Mouse (Mus musculus): ENCODE measurements around the gene Nckap5. TPM values are rescaled to one million over a fixed set of nuclear protein-coding genes. Genes with fewer than 3 reads are reported as not detected.
A peak's percentile ranks its signal among the peaks of the same experiment; 100 is the strongest.

The Nckap5 gene
- total and polyA plus RNA-seq, 2 experiments, result 0.37 to 0.70 TPM

GRCm38 (mm10) chr1:126622036-126622435, 208.6 kb downstream of the Nckap5 start:
- Histone ChIP-seq H3K27me3 (ENCODE audit: control insufficient read depth, insufficient read depth, low read length) (peaks cover 10% of the 10 kb centered on the region), H3K36me3 (ENCODE audit: control insufficient read depth, insufficient read depth, low read length) (no peaks in the 10 kb centered on the region), H3K9ac (ENCODE audit: low read depth, low read length) (no peak overlapping the region), H3K79me2 (ENCODE audit: control insufficient read depth, insufficient read depth, low read length) (no peaks in the 10 kb centered on the region), H3K4me3 (ENCODE audit: insufficient read depth, low read depth, low read length) (no peak overlapping the region), H3K27ac (replicated peaks; ENCODE audit: insufficient read depth, low read depth, low read length) (no peak overlapping the region), H3K4me1 (ENCODE audit: control insufficient read depth, insufficient read depth, low read length) (peaks cover 3% of the 10 kb centered on the region)
- no peak for TF ChIP-seq POLR2A (IDR thresholded peaks at IDR 0.05; ENCODE audit: extremely low read depth, insufficient read depth, low read length)
- TF ChIP-seq CTCF (IDR thresholded peaks at IDR 0.05; ENCODE audit: low read depth, low read length), result peak; percentile 18; the same call in 1 of the 2 replicates
- WGBS, result 17% methylated on average over 4 of the region's 4 CpGs
- DNase-seq (ENCODE audit: extremely low read depth, low read depth, low spot score), result peak; percentile 88

DNA sequence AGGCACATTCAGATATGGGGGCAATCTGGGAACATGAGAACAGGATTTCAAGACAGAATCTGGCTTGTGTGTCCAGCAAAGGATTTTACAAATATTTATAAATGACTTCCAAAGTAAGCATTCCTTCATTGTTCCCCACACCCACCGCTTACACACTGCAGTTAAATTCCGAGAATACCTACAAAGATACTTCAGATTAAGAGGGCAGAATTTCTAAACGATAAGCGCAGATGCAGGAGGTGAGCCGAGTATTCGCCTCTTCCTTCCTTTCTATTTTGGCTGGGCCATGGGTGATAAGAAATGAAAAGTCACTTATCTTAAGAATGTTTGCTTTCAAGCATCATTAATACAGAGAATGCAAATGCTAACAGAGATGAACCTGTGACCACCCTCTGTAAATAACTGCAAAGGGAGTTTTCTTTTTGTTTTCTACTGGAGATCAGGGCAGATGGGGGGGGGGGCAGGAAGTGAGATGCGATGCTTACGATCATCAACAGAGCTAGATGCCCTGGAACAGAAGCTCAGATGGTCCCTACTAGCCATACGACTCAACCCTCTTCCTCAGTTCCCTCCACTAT, 213.0 kb downstream of the Nckap5 start:
- H3K79me2 ChIP-seq (ENCODE audit: control insufficient read depth, insufficient read depth, low read length), result no peaks in the 10 kb centered on the region
- no peak overlapping the region for H3K9ac ChIP-seq (ENCODE audit: low read depth, low read length)
- no peak overlapping the region for H3K27ac ChIP-seq (replicated peaks; ENCODE audit: insufficient read depth, low read depth, low read length)
- H3K36me3 ChIP-seq (ENCODE audit: control insufficient read depth, insufficient read depth, low read length), result no peaks in the 10 kb centered on the region
- WGBS, result 48% methylated on average over 9 of the region's 9 CpGs
- H3K4me3 ChIP-seq (ENCODE audit: insufficient read depth, low read depth, low read length), result no peak overlapping the region
- peaks cover 13% of the 10 kb centered on the region for H3K27me3 ChIP-seq (ENCODE audit: control insufficient read depth, insufficient read depth, low read length)
- TF ChIP-seq CTCF (IDR thresholded peaks at IDR 0.05; ENCODE audit: low read depth, low read length), result no peak
- TF ChIP-seq POLR2A (IDR thresholded peaks at IDR 0.05; ENCODE audit: extremely low read depth, insufficient read depth, low read length), result no peak
- peaks cover 3% of the 10 kb centered on the region for H3K4me1 ChIP-seq (ENCODE audit: control insufficient read depth, insufficient read depth, low read length)
- DNase-seq (ENCODE audit: extremely low read depth, low read depth, low spot score), result no peak

DNA sequence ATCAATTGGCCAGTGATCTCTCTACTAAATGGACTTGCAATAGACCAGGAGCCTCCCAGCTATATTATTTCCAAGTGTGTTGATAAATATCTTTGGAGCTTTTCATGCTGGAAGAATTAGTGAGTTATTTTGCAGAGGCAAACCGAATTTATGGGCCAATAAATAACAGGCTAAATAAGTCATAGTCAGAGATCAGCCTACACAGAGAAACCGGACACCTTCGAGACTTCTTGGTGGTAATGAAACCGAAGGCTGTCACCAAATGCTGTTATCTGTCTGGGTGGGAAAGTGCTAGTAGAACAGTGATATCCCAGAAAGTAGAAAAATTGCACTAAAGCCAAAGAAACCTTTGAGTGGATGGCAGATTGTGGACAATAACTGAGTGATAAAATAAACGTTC, 213.6 kb downstream of the Nckap5 start:
- TF ChIP-seq CTCF (IDR thresholded peaks at IDR 0.05; ENCODE audit: low read depth, low read length) (no peak), POLR2A (IDR thresholded peaks at IDR 0.05; ENCODE audit: extremely low read depth, insufficient read depth, low read length) (no peak)
- H3K79me2 ChIP-seq (ENCODE audit: control insufficient read depth, insufficient read depth, low read length), result no peaks in the 10 kb centered on the region
- 70% methylated on average over 5 of the region's 5 CpGs for WGBS
- H3K36me3 ChIP-seq (ENCODE audit: control insufficient read depth, insufficient read depth, low read length), result no peaks in the 10 kb centered on the region
- DNase-seq (ENCODE audit: extremely low read depth, low read depth, low spot score), result no peak
- H3K4me1 ChIP-seq (ENCODE audit: control insufficient read depth, insufficient read depth, low read length), result peaks cover 2% of the 10 kb centered on the region; the same call in 1 of the 2 replicates
- H3K27me3 ChIP-seq (ENCODE audit: control insufficient read depth, insufficient read depth, low read length), result peaks cover 13% of the 10 kb centered on the region
- H3K4me3 ChIP-seq (ENCODE audit: insufficient read depth, low read depth, low read length), result no peak overlapping the region
- H3K27ac ChIP-seq (replicated peaks; ENCODE audit: insufficient read depth, low read depth, low read length), result no peak overlapping the region
- no peak overlapping the region for H3K9ac ChIP-seq (ENCODE audit: low read depth, low read length)

DNA sequence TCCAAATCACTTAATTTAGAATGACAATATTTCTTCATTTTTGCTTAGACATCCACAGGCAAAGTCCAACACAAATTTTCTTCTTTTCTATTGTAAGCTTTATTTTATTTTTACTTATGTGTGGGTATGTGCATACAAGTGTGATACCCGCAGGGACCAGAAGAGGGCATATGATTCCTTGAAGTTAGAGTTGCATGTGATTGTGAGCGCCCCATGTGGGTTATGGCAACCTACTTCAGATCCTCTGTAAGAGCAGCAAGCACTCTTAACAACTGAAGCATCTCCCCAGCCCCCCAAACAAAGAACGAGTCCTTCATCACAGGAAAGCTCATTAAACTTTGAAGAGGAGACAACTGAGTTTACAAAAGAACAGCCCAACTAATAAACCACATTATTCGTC, 217.7 kb downstream of the Nckap5 start:
- Histone ChIP-seq H3K36me3 (ENCODE audit: control insufficient read depth, insufficient read depth, low read length) (no peaks in the 10 kb centered on the region), H3K9ac (ENCODE audit: low read depth, low read length) (no peak overlapping the region), H3K4me1 (ENCODE audit: control insufficient read depth, insufficient read depth, low read length) (no peaks in the 10 kb centered on the region), H3K27me3 (ENCODE audit: control insufficient read depth, insufficient read depth, low read length) (peaks cover 9% of the 10 kb centered on the region; the same call in 1 of the 2 replicates), H3K79me2 (ENCODE audit: control insufficient read depth, insufficient read depth, low read length) (no peaks in the 10 kb centered on the region), H3K27ac (replicated peaks; ENCODE audit: insufficient read depth, low read depth, low read length) (no peak overlapping the region), H3K4me3 (ENCODE audit: insufficient read depth, low read depth, low read length) (no peak overlapping the region)
- no peak for TF ChIP-seq CTCF (IDR thresholded peaks at IDR 0.05; ENCODE audit: low read depth, low read length)
- no peak for TF ChIP-seq POLR2A (IDR thresholded peaks at IDR 0.05; ENCODE audit: extremely low read depth, insufficient read depth, low read length)
- WGBS, result 87% methylated on average over 4 of the region's 4 CpGs
- DNase-seq (ENCODE audit: extremely low read depth, low read depth, low spot score), result no peak

DNA sequence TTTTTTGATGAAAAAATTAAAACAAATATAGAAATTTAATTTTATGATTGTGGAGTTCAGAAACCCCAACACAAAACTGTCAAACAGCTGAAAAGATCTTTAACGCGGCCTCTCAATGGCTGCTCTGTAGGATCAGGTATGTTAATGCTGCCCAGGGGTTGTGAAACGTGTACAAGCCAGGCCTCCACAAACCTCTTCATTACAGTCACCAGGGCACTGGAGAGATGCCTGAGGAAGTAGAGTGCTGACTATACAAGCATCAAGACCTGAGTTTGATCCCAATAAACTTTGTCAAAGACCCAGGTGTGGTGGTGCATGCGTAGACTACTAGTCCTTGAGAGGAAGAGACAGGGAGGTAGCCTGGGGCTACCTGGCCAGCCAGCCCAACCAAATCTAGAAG, 222.0 kb downstream of the Nckap5 start:
- H3K27ac ChIP-seq (replicated peaks; ENCODE audit: insufficient read depth, low read depth, low read length), result no peak overlapping the region
- H3K4me3 ChIP-seq (ENCODE audit: insufficient read depth, low read depth, low read length), result no peak overlapping the region
- TF ChIP-seq POLR2A (IDR thresholded peaks at IDR 0.05; ENCODE audit: extremely low read depth, insufficient read depth, low read length) (no peak), CTCF (IDR thresholded peaks at IDR 0.05; ENCODE audit: low read depth, low read length) (no peak)
- H3K36me3 ChIP-seq (ENCODE audit: control insufficient read depth, insufficient read depth, low read length), result no peaks in the 10 kb centered on the region
- H3K4me1 ChIP-seq (ENCODE audit: control insufficient read depth, insufficient read depth, low read length), result peaks cover 5% of the 10 kb centered on the region; the same call in 1 of the 2 replicates
- 95% methylated on average over 4 of the region's 4 CpGs for WGBS
- H3K9ac ChIP-seq (ENCODE audit: low read depth, low read length), result no peak overlapping the region
- H3K27me3 ChIP-seq (ENCODE audit: control insufficient read depth, insufficient read depth, low read length), result peaks cover 5% of the 10 kb centered on the region; the same call in 1 of the 2 replicates
- H3K79me2 ChIP-seq (ENCODE audit: control insufficient read depth, insufficient read depth, low read length), result no peaks in the 10 kb centered on the region
- no peak for DNase-seq (ENCODE audit: extremely low read depth, low read depth, low spot score)

All from liver, adult 2 months (tissue).